Mouse (Mus musculus): Measurements from ENCODE around the gene Zc3h12a. TPM values are rescaled to one million over a fixed set of nuclear protein-coding genes. Genes with fewer than 3 reads are reported as not detected.

Zc3h12a gene
- total and polyA plus RNA-seq, 2 experiments from 2014 or later = 0.57 to 0.59 TPM

GRCm38 (mm10) chr4:125134631-125135030 is 7.0 kb upstream of the Zc3h12a start:
- H3K4me1 ChIP-seq (ENCODE audit: control insufficient read depth, insufficient read depth) = no peaks in the 10 kb centered on the region
- H3K27me3 ChIP-seq (ENCODE audit: control insufficient read depth, insufficient read depth, low read length) = no peaks in the 10 kb centered on the region
- no peak overlapping the region for H3K4me3 ChIP-seq (ENCODE audit: low read depth, low read length)
- DNase-seq (ENCODE audit: low spot score) = no peak
- no peaks in the 10 kb centered on the region for H3K9me3 ChIP-seq (replicated peaks; ENCODE audit: control insufficient read depth, low read length)
- TF ChIP-seq EP300 (IDR thresholded peaks at IDR 0.05; ENCODE audit: low read depth) = no peak
- no peak for TF ChIP-seq CTCF (IDR thresholded peaks at IDR 0.05; ENCODE audit: low read depth)
- no peak overlapping the region for H3K9ac ChIP-seq (replicated peaks; ENCODE audit: low read depth, low read length)
- H3K27ac ChIP-seq (ENCODE audit: low read depth) = no peak overlapping the region
- no peak overlapping the region for H3K4me2 ChIP-seq (ENCODE audit: low read depth, low read length)
- WGBS = 67% methylated on average over 5 of the region's 5 CpGs
- no peak for ATAC-seq (ENCODE audit: insufficient read depth, low read depth)
- H3K36me3 ChIP-seq (replicated peaks; ENCODE audit: control insufficient read depth, insufficient read depth, low read length) = no peaks in the 10 kb centered on the region

GRCm38 (mm10) chr4:125134192-125134591 is 6.6 kb upstream of the Zc3h12a start:
- no peaks in the 10 kb centered on the region for H3K27me3 ChIP-seq (ENCODE audit: control insufficient read depth, insufficient read depth, low read length)
- DNase-seq (ENCODE audit: low spot score) (no peak), ATAC-seq (ENCODE audit: insufficient read depth, low read depth) (no peak)
- no peak overlapping the region for H3K27ac ChIP-seq (ENCODE audit: low read depth)
- H3K4me1 ChIP-seq (ENCODE audit: control insufficient read depth, insufficient read depth) = no peaks in the 10 kb centered on the region
- no peak overlapping the region for H3K4me2 ChIP-seq (ENCODE audit: low read depth, low read length)
- H3K9ac ChIP-seq (replicated peaks; ENCODE audit: low read depth, low read length) = no peak overlapping the region
- H3K36me3 ChIP-seq (replicated peaks; ENCODE audit: control insufficient read depth, insufficient read depth, low read length) = no peaks in the 10 kb centered on the region
- no peak for TF ChIP-seq CTCF (IDR thresholded peaks at IDR 0.05; ENCODE audit: low read depth)
- TF ChIP-seq EP300 (IDR thresholded peaks at IDR 0.05; ENCODE audit: low read depth) = no peak
- WGBS = 78% methylated on average over 4 of the region's 4 CpGs
- H3K9me3 ChIP-seq (replicated peaks; ENCODE audit: control insufficient read depth, low read length) = no peaks in the 10 kb centered on the region
- H3K4me3 ChIP-seq (ENCODE audit: low read depth, low read length) = no peak overlapping the region

DNA sequence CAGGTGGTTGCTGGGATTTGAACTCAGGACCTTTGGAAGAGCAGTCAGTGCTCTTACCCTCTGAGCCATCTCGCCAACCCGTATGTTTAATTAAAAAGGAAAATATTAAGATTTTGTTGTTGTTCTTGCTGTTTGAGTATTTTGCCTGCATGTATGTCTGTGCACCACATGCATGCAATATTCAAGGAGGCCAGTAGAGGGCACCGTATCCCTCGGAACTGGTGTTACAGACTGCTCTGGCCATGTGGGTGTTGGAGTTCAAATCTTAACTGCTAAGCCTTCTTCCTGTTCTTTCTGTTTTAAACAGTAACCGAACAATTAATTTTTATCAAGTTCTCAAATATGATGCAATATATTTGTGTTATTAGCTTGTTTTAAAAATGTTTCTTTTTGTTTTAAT is 4.8 kb upstream of the Zc3h12a start:
- no peaks in the 10 kb centered on the region for H3K27me3 ChIP-seq (ENCODE audit: control insufficient read depth, insufficient read depth, low read length)
- 0 out of 2 replicates have a peak, but pooled peaks cover 9% of the 10 kb centered on the region for H3K4me1 ChIP-seq (ENCODE audit: control insufficient read depth, insufficient read depth)
- ATAC-seq (ENCODE audit: insufficient read depth, low read depth) (no peak), DNase-seq (ENCODE audit: low spot score) (no peak)
- H3K9me3 ChIP-seq (replicated peaks; ENCODE audit: control insufficient read depth, low read length) = no peaks in the 10 kb centered on the region
- TF ChIP-seq CTCF (IDR thresholded peaks at IDR 0.05; ENCODE audit: low read depth) = peak; percentile 57
- TF ChIP-seq EP300 (IDR thresholded peaks at IDR 0.05; ENCODE audit: low read depth) = no peak
- no peaks in the 10 kb centered on the region for H3K36me3 ChIP-seq (replicated peaks; ENCODE audit: control insufficient read depth, insufficient read depth, low read length)
- H3K4me2 ChIP-seq (ENCODE audit: low read depth, low read length) = no peak overlapping the region
- no peak overlapping the region for H3K4me3 ChIP-seq (ENCODE audit: low read depth, low read length)
- no peak overlapping the region for H3K9ac ChIP-seq (replicated peaks; ENCODE audit: low read depth, low read length)
- no peak overlapping the region for H3K27ac ChIP-seq (ENCODE audit: low read depth)
- 32% methylated on average over 5 of the region's 5 CpGs for WGBS

DNA sequence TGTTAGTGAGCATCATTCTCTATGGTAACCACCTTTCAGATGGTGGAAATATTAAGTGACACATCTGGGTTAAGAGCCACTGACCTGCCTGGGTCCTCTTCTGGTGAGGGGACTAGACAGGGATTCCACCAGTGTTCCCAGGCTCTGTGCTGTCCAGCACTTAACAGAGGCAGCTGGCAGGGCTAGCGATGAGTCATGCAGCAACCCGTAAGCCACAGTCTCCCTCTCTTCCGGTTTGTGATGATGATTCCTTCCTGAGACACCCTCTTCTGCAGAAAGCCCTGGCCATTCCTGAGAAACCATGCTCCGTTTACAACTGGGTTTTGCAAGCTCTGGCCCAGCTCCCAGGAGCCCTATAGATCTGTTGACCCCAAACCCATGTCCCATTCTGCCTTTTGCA is 3.9 kb upstream of the Zc3h12a start:
- H3K4me3 ChIP-seq (ENCODE audit: low read depth, low read length) = no peak overlapping the region
- H3K27me3 ChIP-seq (ENCODE audit: control insufficient read depth, insufficient read depth, low read length) = no peaks in the 10 kb centered on the region
- H3K27ac ChIP-seq (ENCODE audit: low read depth) = no peak overlapping the region
- TF ChIP-seq CTCF (IDR thresholded peaks at IDR 0.05; ENCODE audit: low read depth) = no peak
- TF ChIP-seq EP300 (IDR thresholded peaks at IDR 0.05; ENCODE audit: low read depth) = no peak
- DNase-seq (ENCODE audit: low spot score) (peak; percentile 47), ATAC-seq (ENCODE audit: insufficient read depth, low read depth) (no peak)
- no peaks in the 10 kb centered on the region for H3K9me3 ChIP-seq (replicated peaks; ENCODE audit: control insufficient read depth, low read length)
- no peak overlapping the region for H3K9ac ChIP-seq (replicated peaks; ENCODE audit: low read depth, low read length)
- peaks cover 18% of the 10 kb centered on the region; the same call in 1 of the 2 replicates for H3K4me1 ChIP-seq (ENCODE audit: control insufficient read depth, insufficient read depth)
- WGBS = 15% methylated on average over 4 of the region's 4 CpGs
- no peaks in the 10 kb centered on the region for H3K36me3 ChIP-seq (replicated peaks; ENCODE audit: control insufficient read depth, insufficient read depth, low read length)
- no peak overlapping the region for H3K4me2 ChIP-seq (ENCODE audit: low read depth, low read length)

- no peak for ATAC-seq (ENCODE audit: insufficient read depth, low read depth)
- Histone ChIP-seq H3K9me3 (replicated peaks; ENCODE audit: control insufficient read depth, low read length) (no peaks in the 10 kb centered on the region), H3K4me3 (ENCODE audit: low read depth, low read length) (peak overlapping the region; percentile 96), H3K4me1 (ENCODE audit: control insufficient read depth, insufficient read depth) (peaks cover 47% of the 10 kb centered on the region), H3K27ac (ENCODE audit: low read depth) (0 out of 2 replicates have a peak overlapping the region, but pooled peaks have one; percentile 78), H3K36me3 (replicated peaks; ENCODE audit: control insufficient read depth, insufficient read depth, low read length) (no peaks in the 10 kb centered on the region), H3K27me3 (ENCODE audit: control insufficient read depth, insufficient read depth, low read length) (no peaks in the 10 kb centered on the region), H3K4me2 (ENCODE audit: low read depth, low read length) (peak overlapping the region; percentile 100), H3K9ac (replicated peaks; ENCODE audit: low read depth, low read length) (peak overlapping the region; percentile 73)
- DNase-seq (ENCODE audit: low spot score) = no peak
- 69% methylated on average over 7 of the region's 7 CpGs for WGBS
- TF ChIP-seq EP300 (IDR thresholded peaks at IDR 0.05; ENCODE audit: low read depth) (no peak), CTCF (IDR thresholded peaks at IDR 0.05; ENCODE audit: low read depth) (no peak)
These were observed 879 bp downstream of the Zc3h12a start for GRCm38 (mm10) chr4:125126761-125127160.

GRCm38 (mm10) chr4:125126186-125126585 is 1.5 kb downstream of the Zc3h12a start:
- no peak overlapping the region for H3K27ac ChIP-seq (ENCODE audit: low read depth)
- H3K4me3 ChIP-seq (ENCODE audit: low read depth, low read length) = no peak overlapping the region
- no peaks in the 10 kb centered on the region for H3K9me3 ChIP-seq (replicated peaks; ENCODE audit: control insufficient read depth, low read length)
- 86% methylated on average over 3 of the region's 3 CpGs for WGBS
- peaks cover 47% of the 10 kb centered on the region for H3K4me1 ChIP-seq (ENCODE audit: control insufficient read depth, insufficient read depth)
- ATAC-seq (ENCODE audit: insufficient read depth, low read depth) (no peak), DNase-seq (ENCODE audit: low spot score) (no peak)
- peak overlapping the region; percentile 100; the same call in 1 of the 2 replicates for H3K4me2 ChIP-seq (ENCODE audit: low read depth, low read length)
- H3K36me3 ChIP-seq (replicated peaks; ENCODE audit: control insufficient read depth, insufficient read depth, low read length) = no peaks in the 10 kb centered on the region
- H3K9ac ChIP-seq (replicated peaks; ENCODE audit: low read depth, low read length) = no peak overlapping the region
- no peaks in the 10 kb centered on the region for H3K27me3 ChIP-seq (ENCODE audit: control insufficient read depth, insufficient read depth, low read length)
- TF ChIP-seq CTCF (IDR thresholded peaks at IDR 0.05; ENCODE audit: low read depth) (no peak), EP300 (IDR thresholded peaks at IDR 0.05; ENCODE audit: low read depth) (no peak)

Data from heart, postnatal 0 days (tissue).